Mouse (Mus musculus) forebrain, embryonic 14.5 days (tissue): ENCODE measurements around the gene Phf19. TPM values are rescaled to one million over a fixed set of nuclear protein-coding genes. Genes with fewer than 3 reads are reported as not detected.

Experiments
- ATAC-seq: fragments of 200-750 bp; cut with Nextera tagmentation; 2 replicates; pipeline ENCODE4 v1.8.0; 2017; ENCODE audit warnings: mild to moderate bottlenecking, moderate library complexity
- DNase-seq: peaks from one replicate; pipeline ENCODE4 v3.0.0-alpha.2; 2015; ENCODE audit warnings: low spot score
- H3K27ac ChIP-seq: fragments of 300-500 bp; sonication (generic); 2 replicates; pipeline ENCODE4 v1.5.1; 2014; ENCODE audit warnings: low read depth, mild to moderate bottlenecking, control low read depth, low read length, moderate library complexity
- H3K27me3 ChIP-seq: fragments of 300-500 bp; sonication (generic); replicated peaks from 2 replicates; pipeline ENCODE4 v1.6.1; 2014; ENCODE audit warnings: low read length, control low read depth, mixed read lengths; ENCODE audit not compliant: control insufficient read depth, insufficient read depth
- H3K36me3 ChIP-seq: fragments of 300-500 bp; sonication (generic); 2 replicates; pipeline ENCODE4 v1.6.1; 2014; ENCODE audit warnings: low read length, control low read depth; ENCODE audit not compliant: control insufficient read depth, insufficient read depth
- H3K4me1 ChIP-seq: fragments of 300-500 bp; sonication (generic); 2 replicates; pipeline ENCODE4 v1.6.1; 2014; ENCODE audit warnings: antibody characterized with exemption, low read length, control low read depth; ENCODE audit not compliant: control insufficient read depth, insufficient read depth
- H3K4me2 ChIP-seq: fragments of 300-500 bp; sonication (generic); 2 replicates; pipeline ENCODE4 v1.6.1; 2014; ENCODE audit warnings: mild to moderate bottlenecking, control low read depth, low read length
- H3K4me3 ChIP-seq: fragments of 300-500 bp; sonication (generic); 2 replicates; pipeline ENCODE4 v1.5.1; 2014; ENCODE audit warnings: low read depth, low read length, control low read depth
- H3K9ac ChIP-seq: fragments of 300-500 bp; sonication (generic); 2 replicates; pipeline ENCODE4 v1.6.1; 2014; ENCODE audit warnings: mild to moderate bottlenecking, low read length, control low read depth, moderate library complexity
- H3K9me3 ChIP-seq: fragments of 300-500 bp; sonication (generic); replicated peaks from 2 replicates; pipeline ENCODE4 v1.6.1; 2016; ENCODE audit warnings: low read length, control low read depth, mixed read lengths; ENCODE audit not compliant: control insufficient read depth
- WGBS: fragments of 180-500 bp; shearing (Covaris S2); extraction: QIAGEN DNeasy Blood & Tissue Kit; methylation state at CpG from one replicate; pipeline ENCODE4 v1.1.7; 2014; 5-methylcytosine and 5-hydroxymethylcytosine counted together
- polyA plus RNA-seq: library from polyadenylated mRNA; unstranded; fragments of >200 nt; fragmentation: Nextera tagmentation; extraction: Ambion mirVana; gene quantifications from 2 replicates; pipeline ENCODE4 v1.2.1, GENCODE M21; 2014

The Phf19 gene
- polyA plus RNA-seq, 1 experiment from 2014 or later = 6.2 TPM

DNA sequence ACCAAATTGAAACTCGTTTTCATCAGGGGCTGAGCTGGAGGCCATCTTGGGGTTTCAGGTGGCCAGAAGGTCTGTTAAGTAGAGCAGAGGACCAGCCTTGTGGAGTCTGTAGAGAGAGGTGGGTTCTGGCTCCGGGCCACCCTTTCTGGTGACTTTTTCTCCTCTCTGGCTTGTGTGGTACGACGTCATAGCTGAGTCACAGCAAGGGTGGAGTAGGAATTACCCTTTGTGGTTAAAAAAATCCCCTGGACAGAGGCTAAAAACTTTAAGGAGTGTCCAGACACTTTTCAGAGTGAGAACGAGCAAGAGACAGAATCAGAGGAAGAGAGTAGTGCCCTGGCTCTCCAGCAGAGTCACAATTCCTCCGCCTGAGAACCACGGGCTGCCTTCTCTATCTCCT is 44.2 kb upstream of the Phf19 start:
- WGBS = 76% methylated on average over 7 of the region's 7 CpGs
- no peak for DNase-seq
- H3K36me3 ChIP-seq = no peaks in the 10 kb centered on the region

DNA sequence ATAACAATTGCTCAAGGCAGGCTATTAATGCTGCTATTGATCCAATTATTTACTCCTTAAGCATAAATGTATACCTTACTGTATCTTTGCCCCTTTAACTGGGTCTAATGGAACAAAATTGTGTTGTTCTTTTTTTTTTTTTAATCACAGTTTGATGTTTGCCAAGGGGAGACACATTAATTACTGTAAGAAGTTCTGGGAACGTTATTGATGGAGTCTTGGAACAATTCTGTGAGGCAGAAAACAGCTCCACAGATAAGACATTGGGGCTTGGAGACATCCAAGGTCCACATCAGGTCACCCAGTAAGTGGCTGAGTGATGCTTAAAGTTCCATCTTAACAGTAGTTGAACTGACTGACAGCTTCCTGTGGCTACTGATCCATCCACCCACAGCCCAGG is 43.6 kb upstream of the Phf19 start:
- DNase-seq (no peak), ATAC-seq (no peak)
- Histone ChIP-seq H3K27me3 (no peaks in the 10 kb centered on the region), H3K4me1 (no peaks in the 10 kb centered on the region), H3K9ac (no peak overlapping the region), H3K9me3 (no peaks in the 10 kb centered on the region), H3K4me3 (no peak overlapping the region), H3K27ac (no peak overlapping the region), H3K36me3 (no peaks in the 10 kb centered on the region), H3K4me2 (no peak overlapping the region)
- 53% methylated on average over 1 of the region's 1 CpGs for WGBS

More for the DNA sequence above, 44.2 kb upstream of the Phf19 start:
- H3K27ac ChIP-seq = no peak overlapping the region
- ATAC-seq = no peak
- H3K4me1 ChIP-seq = no peaks in the 10 kb centered on the region
- no peak overlapping the region for H3K4me2 ChIP-seq
- H3K4me3 ChIP-seq = no peak overlapping the region
- no peak overlapping the region for H3K9ac ChIP-seq
- H3K9me3 ChIP-seq = no peaks in the 10 kb centered on the region
- no peaks in the 10 kb centered on the region for H3K27me3 ChIP-seq

DNA sequence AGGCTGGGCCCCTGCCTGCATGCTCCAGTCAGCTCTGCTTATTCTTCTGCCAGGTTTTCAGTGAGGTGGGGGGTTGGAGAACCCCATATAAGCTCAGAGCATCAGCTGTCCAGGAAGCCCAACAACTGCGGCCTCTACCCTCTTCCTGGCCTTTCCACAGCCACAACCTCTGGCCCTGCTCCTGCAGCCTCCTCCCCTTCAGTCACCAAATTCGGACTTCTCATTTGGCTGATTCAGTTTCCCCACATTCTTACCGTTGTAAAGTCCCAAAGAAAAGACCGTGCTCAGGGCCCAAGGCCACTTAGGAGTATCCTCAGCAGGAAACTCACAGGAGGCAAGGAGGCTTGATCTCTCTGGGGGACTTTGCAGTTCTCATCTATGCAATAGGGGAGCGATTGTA is 43.1 kb upstream of the Phf19 start:
- no peak overlapping the region for H3K4me3 ChIP-seq

DNA sequence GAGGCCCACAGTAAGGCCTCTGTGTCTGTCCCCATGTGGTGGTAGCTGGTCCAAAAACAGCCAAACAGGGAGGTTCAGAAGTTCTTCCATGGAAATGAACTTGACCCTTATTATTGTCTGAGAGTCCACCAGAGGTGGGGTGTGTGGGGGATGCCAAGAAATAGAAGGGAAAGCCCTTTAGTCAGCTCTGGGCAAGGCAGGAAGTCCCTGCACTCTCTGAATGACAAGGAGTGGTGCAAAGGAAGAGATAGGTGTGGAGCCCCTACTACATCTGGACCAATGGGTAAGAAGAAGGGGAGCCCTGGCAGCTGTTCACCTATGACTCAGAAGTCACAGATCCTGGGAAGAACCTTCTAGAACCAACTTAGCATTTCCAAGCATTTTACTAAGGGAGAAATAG is 40.5 kb upstream of the Phf19 start:
- H3K9ac ChIP-seq = no peak overlapping the region
- H3K9me3 ChIP-seq = no peaks in the 10 kb centered on the region
- H3K4me3 ChIP-seq = no peak overlapping the region
- ATAC-seq (no peak), DNase-seq (no peak)
- no peak overlapping the region for H3K4me2 ChIP-seq
- H3K36me3 ChIP-seq = no peaks in the 10 kb centered on the region
- H3K27me3 ChIP-seq = no peaks in the 10 kb centered on the region
- no peak overlapping the region for H3K27ac ChIP-seq
- no peaks in the 10 kb centered on the region for H3K4me1 ChIP-seq

More for the DNA sequence above, 43.1 kb upstream of the Phf19 start:
- H3K27ac ChIP-seq = no peak overlapping the region
- no peaks in the 10 kb centered on the region for H3K36me3 ChIP-seq
- H3K4me2 ChIP-seq = no peak overlapping the region
- WGBS = 58% methylated on average over 5 of the region's 5 CpGs
- H3K4me1 ChIP-seq = no peaks in the 10 kb centered on the region
- H3K9me3 ChIP-seq = no peaks in the 10 kb centered on the region
- no peak overlapping the region for H3K9ac ChIP-seq
- H3K27me3 ChIP-seq = no peaks in the 10 kb centered on the region
- no peak for DNase-seq
- no peak for ATAC-seq

DNA sequence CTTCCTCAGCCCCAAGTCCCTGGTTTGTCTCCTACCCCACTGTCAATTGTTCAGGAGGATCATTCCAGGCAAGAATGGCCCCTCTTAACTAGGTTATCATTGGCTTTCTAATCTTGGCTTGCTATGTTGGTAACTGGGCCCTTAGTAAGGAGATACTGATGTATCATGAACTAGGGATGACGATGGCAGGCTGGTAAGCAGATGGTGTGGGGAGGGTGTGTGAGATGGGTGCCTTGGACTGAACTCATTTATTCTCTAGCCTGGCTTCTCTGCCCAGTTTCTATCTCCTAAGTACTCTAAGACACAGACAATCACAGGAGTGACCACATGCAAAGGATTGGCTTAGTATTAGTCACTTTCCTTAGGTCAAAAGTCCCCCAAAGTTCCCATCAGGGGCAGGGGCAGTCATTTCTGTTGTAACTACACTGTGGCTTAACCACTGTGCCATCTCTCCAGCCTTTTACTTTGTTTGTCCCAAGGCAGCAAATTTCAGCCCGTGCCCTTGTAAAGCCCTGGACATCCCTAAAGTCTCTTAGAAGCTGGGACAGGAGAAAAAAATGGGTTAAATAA is 39.8 kb upstream of the Phf19 start:
- no peak for DNase-seq
- H3K27ac ChIP-seq = no peak overlapping the region
- no peak for ATAC-seq
- H3K9me3 ChIP-seq = no peaks in the 10 kb centered on the region
- H3K4me2 ChIP-seq = no peak overlapping the region
- WGBS = 75% methylated on average over 2 of the region's 2 CpGs
- no peak overlapping the region for H3K9ac ChIP-seq
- no peaks in the 10 kb centered on the region for H3K4me1 ChIP-seq
- no peak overlapping the region for H3K4me3 ChIP-seq
- no peaks in the 10 kb centered on the region for H3K27me3 ChIP-seq
- H3K36me3 ChIP-seq = no peaks in the 10 kb centered on the region

DNA sequence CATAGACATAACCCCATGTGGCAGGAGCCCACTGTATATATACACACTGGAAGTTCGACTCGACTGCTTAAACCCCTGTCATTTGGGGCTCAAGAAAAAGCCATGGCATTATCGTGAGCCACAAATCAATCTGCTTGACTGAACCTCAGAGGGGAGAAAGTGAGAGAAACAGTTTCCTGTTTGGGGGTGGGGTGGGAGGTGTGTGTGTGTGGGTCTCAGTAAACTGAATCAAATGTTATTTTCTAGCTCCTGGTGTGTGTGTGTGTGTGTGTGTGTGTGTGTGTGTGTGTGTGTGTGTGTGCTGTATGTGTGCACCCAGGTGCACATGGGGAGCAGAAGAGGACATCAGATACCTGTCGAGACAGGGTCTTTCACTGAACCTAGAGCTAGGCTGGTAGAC is 39.2 kb upstream of the Phf19 start:
- no peak overlapping the region for H3K4me2 ChIP-seq
- no peak for DNase-seq
- H3K9me3 ChIP-seq = no peaks in the 10 kb centered on the region
- H3K36me3 ChIP-seq = no peaks in the 10 kb centered on the region
- H3K27ac ChIP-seq = no peak overlapping the region
- WGBS = 61% methylated on average over 4 of the region's 4 CpGs
- H3K4me3 ChIP-seq = no peak overlapping the region
- H3K4me1 ChIP-seq = no peaks in the 10 kb centered on the region
- H3K27me3 ChIP-seq = no peaks in the 10 kb centered on the region
- ATAC-seq = no peak
- no peak overlapping the region for H3K9ac ChIP-seq

DNA sequence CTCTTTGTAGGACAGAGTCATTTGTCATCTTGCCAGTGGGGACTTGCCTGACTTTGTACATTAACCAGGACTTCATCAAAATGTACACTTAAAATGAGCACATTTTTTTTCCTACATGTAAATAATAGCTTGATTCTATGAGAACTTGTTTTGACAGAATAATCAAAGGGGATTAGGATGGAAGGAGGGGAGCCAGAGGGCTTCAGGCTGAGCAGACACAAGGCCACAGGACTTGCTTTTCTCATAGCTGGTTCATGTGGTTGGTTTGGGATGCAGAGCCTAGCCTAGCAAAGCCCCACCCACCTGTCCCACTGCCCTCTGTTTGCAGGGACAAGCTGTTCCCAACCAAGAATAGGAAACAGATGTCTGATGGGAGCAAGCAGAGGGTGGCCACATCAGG is 37.6 kb upstream of the Phf19 start:
- Histone ChIP-seq H3K4me3 (no peak overlapping the region), H3K4me2 (no peak overlapping the region), H3K27me3 (no peaks in the 10 kb centered on the region), H3K36me3 (no peaks in the 10 kb centered on the region), H3K4me1 (no peaks in the 10 kb centered on the region), H3K27ac (no peak overlapping the region), H3K9me3 (no peaks in the 10 kb centered on the region), H3K9ac (no peak overlapping the region)
- DNase-seq (no peak), ATAC-seq (no peak)

DNA sequence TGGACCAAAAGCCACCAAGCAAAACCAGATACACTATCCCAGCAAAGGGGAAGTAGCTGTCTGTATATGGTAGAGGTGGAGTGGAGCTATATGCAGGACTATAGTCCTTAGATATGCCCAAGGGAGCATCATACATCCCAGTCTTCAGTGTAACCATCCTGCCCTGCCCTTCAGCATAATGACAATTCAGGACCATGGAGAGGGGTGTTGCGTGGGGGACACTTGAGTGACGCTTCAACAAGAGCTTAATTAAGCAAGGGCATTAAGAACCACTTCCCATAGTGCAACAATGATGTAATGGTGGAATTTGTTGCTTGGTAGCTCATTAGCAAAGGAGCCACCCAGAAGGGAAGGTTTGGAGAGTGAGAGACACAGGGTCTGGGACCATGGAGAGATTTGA is 34.8 kb upstream of the Phf19 start:
- no peaks in the 10 kb centered on the region for H3K36me3 ChIP-seq
- DNase-seq (no peak), ATAC-seq (no peak)
- no peak overlapping the region for H3K4me2 ChIP-seq
- H3K27me3 ChIP-seq = no peaks in the 10 kb centered on the region
- WGBS = 14% methylated on average over 2 of the region's 2 CpGs
- H3K9ac ChIP-seq = no peak overlapping the region
- H3K4me3 ChIP-seq = no peak overlapping the region
- no peak overlapping the region for H3K27ac ChIP-seq
- no peaks in the 10 kb centered on the region for H3K4me1 ChIP-seq
- no peaks in the 10 kb centered on the region for H3K9me3 ChIP-seq

DNA sequence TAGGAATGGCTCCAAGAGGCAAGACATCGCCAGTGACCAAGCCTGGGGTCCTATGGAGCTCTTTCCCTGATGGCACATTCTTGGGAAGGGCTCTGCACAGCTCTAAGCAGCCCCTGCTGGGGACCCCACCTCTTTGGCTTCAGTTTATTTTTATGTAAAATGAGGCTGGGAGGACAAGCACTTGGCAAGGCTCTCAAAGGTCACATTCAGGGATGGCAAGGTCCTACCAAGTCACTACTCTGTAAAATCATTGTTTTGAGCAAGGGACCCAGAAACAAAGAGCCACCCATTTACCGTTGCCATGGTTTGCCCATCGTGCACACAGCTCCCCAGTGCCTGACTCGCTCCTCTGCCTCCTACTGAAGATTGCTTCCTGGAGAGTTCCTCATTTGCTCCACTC is 32.2 kb upstream of the Phf19 start:
- Histone ChIP-seq H3K4me2 (no peak overlapping the region), H3K9ac (no peak overlapping the region), H3K4me3 (no peak overlapping the region), H3K27ac (no peak overlapping the region), H3K9me3 (no peaks in the 10 kb centered on the region), H3K36me3 (no peaks in the 10 kb centered on the region), H3K4me1 (no peaks in the 10 kb centered on the region), H3K27me3 (no peaks in the 10 kb centered on the region)
- no peak for DNase-seq
- ATAC-seq = no peak
- WGBS = 44% methylated on average over 4 of the region's 4 CpGs
